Mouse (Mus musculus) left cerebral cortex, adult 9 months (tissue): ENCODE results near the gene Ebf4.

Source experiments
- DNase-seq, 2 experiments: peaks; one replicate each; pipeline ENCODE4 v3.0.0; 2022; ENCODE audit warnings: low spot score in 2 of 2

The Ebf4 gene

DNA sequence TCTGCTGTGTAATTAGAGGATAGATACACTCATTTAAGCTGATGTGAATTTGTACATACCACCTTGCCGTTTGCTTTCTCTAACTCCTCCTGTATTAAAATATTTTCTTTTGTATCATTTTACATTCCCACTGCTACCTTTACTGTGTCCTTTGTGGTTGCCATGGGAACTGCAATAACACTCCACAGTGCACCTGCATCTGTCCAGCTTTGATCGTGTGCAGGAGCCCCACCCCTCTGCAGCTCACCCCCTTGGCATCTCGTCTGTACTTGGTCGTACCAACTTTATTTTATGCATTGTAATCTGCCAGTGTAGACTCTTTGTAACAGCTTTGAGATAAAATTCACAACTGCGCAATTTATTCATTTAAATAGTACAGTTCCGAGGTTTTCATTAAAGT is 88.9 kb downstream of the Ebf4 start:
- no peak for DNase-seq

DNA sequence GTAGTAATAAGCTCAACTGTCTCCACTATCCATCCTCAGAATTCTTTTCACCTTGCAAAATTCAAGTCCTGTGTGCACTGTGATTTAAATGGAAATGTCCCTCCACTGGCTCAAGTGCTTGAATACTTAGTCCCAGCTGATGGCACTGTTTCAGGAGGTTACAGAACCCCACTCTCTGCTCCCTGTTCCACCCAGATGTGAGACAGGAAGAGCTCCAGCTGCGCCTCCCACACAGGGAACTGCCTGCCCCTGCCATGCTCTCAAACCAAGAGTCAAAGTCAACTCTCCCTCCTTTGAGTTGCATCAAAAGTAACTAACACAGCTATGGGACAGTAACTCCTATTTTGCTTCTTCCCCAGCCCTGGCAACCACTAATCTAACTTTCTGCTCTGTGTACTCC is 91.2 kb downstream of the Ebf4 start:
- DNase-seq = no peak

DNA sequence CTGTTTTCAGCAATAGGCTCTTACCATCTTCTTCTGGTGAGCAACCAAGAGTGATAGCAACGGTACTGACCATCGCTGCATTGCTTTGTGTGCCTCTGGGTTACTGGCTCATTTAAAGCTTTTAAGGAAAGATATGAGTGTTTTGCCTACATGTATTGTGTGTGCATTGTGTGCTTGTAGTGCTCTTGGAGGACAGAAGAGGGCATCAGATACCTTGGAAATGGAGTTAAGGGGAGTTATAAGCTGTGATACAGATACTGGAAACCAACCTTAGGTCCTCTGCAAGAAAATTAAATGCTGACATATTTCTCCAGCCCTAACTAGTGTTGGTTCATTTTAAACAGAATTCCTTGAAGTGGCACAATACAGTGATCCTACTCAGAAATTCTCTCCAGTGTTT is 93.8 kb downstream of the Ebf4 start:
- DNase-seq = no peak

GRCm38 (mm10) chr2:130390993-130391625 is 96.1 kb downstream of the Ebf4 start:
- DNase-seq = no peak

- DNase-seq = no peak
These were observed 97.9 kb downstream of the Ebf4 start for GRCm38 (mm10) chr2:130392836-130393235.

- DNase-seq = no peak
These were observed 100.7 kb downstream of the Ebf4 start for GRCm38 (mm10) chr2:130395696-130396095.

GRCm38 (mm10) chr2:130397186-130397985 is 102.4 kb downstream of the Ebf4 start, which contains the start of gene Cpxm1:
TSS of gene Cpxm1 (minus strand) at chr2:130397574.
- no peak for DNase-seq

- DNase-seq = no peak
These were observed 103.1 kb downstream of the Ebf4 start for GRCm38 (mm10) chr2:130398091-130398490.

- DNase-seq = no peak
These were observed 105.1 kb downstream of the Ebf4 start for GRCm38 (mm10) chr2:130400046-130400445.

GRCm38 (mm10) chr2:130401891-130402290 is 106.9 kb downstream of the Ebf4 start:
- DNase-seq = no peak

DNA sequence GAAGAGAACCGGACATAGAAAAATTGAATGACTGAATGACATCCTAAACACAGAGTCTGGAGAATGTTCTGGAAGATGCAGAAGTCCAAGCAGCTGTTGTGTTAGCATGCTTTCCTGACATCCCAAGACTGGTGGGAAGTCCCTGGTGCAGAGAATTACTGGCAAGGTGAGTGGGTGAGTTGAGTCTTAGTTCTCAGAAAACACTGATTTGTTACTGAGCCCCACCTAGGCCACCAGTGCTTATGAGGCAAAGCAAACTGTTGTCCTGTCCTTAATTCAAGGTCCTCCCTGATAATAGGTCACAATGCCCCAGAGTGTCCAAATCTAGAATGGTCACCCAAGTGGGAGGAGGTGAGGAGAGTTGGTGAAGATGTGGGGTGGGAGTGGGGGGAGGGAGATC is 110.0 kb downstream of the Ebf4 start, which contains the start of the genes Gm28372 and 1700020A23Rik:
Gm28372 (plus strand) TSS at position 301 of the 400 bp plus-strand sequence.
1700020A23Rik (plus strand) TSS at position 321 of the 400 bp plus-strand sequence.
- no peak for DNase-seq

GRCm38 (mm10) chr2:130406178-130406577 is 111.2 kb downstream of the Ebf4 start, which contains the start of gene Tmem239:
TSS of gene Tmem239 (plus strand) at chr2:130406478.
- DNase-seq = no peak

GRCm38 (mm10) chr2:130408194-130408593 is 113.2 kb downstream of the Ebf4 start:
- DNase-seq = no peak

DNA sequence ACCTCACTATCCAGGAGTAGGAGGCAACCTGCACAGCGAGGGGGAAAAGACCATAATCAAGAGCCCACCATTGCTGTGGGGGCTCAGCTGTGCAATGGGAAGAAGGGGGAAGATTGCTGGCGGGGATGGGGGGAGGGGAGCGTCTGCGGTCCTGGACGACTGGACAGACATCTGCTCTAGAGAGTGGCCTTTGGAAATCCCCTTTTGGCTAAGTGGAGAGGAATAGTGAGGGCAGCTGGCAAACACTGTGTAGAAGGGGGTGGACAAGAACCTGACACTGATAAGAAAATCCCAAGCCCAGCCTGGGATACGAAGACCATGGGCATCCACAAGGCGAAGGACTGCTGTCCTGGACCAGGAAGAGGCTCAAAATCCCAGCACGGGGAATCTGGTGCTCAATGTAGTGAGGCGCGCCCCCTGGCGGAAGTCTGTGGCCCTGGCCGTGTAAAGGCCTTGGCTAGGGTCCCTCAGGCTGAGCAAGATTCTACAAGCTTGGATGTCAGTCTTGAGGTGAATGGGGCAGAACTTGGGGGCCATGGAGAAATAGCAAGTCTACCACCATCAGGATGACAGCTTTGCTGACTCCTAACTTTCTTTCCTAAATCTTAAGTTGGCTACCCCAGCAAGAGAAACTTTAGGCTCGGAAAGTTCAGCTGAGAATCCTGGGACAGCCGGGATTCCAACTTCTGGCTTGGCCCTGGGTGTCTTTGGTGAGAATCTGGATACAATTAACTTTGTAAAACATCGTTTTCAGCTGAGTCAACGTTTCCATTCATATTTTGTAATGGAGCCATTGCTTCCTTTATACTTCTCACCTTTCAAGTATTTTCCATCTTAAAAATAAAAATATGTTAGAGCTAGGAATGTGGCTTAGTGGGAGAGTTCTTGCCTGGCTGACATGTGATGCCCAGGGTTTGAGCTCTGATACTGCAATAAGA is 116.9 kb downstream of the Ebf4 start:
- peak in 1 of 2 experiments; percentile 86 for DNase-seq

DNA sequence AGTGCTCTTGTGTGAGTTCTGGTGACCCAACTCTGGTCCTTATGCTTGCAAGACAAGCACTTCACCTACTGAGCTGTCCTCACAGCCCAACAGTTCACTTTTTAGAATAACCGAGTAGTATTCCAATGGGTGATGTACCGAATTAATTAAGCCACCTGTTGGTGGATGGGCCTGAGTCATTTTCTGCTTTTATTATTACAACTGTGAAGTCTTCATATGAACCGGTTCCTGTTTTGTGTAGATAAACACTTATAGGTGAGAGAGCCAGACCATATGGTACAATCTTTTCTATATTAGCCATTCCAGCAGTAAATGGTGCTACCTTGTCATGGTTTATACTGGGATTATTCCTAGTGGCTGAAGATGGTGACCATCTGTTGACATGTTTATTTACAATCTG is 117.8 kb downstream of the Ebf4 start:
- DNase-seq = no peak

DNA sequence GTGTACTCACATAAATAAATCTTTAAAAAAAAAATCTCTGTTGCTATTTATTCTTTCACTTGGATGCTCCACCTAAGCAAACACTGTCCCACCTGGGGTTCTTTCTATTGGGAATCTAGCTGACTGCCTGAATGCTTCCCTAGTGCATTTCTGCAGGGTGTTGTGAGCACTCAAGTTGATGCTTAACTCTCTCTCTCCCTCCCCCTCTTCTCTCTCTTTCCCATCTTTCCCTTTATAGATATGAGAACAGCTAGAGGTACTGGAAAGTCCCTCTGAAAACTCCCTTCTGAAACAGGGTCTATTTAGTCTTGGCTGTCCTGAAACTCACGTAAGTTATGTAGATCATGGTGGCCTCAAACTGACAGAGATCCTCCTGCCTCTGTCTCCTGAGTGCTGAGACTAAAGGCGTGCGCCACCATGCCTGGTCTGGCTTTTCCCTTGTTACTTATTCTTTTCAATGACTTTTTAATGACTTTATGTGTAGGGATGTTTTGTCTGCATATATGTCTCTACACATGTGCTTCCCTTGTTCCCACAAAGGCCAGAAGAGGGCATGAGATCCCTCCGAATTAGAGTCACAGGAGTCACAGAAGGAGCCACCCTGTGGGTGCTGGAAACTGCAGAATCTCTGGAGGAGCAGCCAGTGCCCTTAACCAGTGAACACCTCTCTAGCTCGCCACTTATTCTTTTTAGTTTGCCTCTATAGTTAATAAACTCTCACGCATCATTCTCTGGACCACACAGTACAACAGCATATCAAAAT is 119.3 kb downstream of the Ebf4 start:
- no peak for DNase-seq
